Mouse (Mus musculus): ENCODE data around the gene Slc9a3r1. TPM values are rescaled to one million over a fixed set of nuclear protein-coding genes. Genes with fewer than 3 reads are reported as not detected.

Slc9a3r1 gene
- polyA plus RNA-seq, 1 experiment from 2014 or later = 101 TPM

DNA sequence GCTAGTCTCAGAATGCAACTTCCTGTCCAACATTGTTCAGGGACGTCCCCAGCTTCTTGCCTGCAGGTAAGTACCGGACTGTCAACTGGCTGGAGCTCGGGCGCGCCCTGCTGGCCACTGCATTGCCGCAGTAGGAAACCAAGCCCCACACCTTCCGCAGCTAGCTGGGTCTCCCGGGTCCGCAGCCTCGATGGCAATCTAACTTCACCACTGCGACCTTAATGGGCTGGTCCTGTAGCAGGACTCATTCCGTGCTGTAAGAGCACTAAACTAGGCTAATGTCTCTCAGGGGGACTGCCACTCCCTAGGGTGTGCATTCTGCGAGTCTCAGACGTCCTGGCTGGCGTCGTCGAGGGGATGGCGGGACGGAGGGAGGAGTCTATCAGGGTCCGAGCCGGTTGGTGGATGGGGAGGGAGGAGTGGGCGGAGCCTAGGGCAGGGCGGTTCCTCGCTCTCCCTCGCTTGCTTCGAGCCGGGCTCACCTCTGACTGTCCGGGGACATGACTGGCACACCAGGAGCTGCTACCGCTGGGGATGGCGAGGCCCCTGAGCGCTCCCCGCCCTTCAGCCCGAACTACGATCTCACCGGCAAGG is 9.3 kb upstream of the Slc9a3r1 start:
- Histone ChIP-seq H3K4me2 (ENCODE audit: low read depth, low read length) (peak overlapping the region; percentile 64), H3K9ac (replicated peaks) (peak overlapping the region; percentile 13; the same call in 1 of the 2 replicates), H3K36me3 (replicated peaks; ENCODE audit: insufficient read depth, low read length) (no peaks in the 10 kb centered on the region), H3K4me3 (ENCODE audit: low read depth, low read length) (peak overlapping the region; percentile 38), H3K9me3 (ENCODE audit: low read length) (no peaks in the 10 kb centered on the region; the same call in 1 of the 2 replicates), H3K4me1 (ENCODE audit: insufficient read depth) (peaks cover 34% of the 10 kb centered on the region), H3K27me3 (ENCODE audit: insufficient read depth, low read length) (peaks cover 16% of the 10 kb centered on the region; the same call in 1 of the 2 replicates), H3K27ac (ENCODE audit: low read depth) (no peak overlapping the region)
- DNase-seq = peak; percentile 88
- under 1% methylated on average over 35 of the region's 35 CpGs for WGBS (ENCODE audit: insufficient replicate concordance)
- ATAC-seq = peak; percentile 77
- TF ChIP-seq CTCF (IDR thresholded peaks at IDR 0.05; ENCODE audit: low read depth) = peak; percentile 95
- no peak for TF ChIP-seq EP300 (IDR thresholded peaks at IDR 0.05; ENCODE audit: low read depth)

DNA sequence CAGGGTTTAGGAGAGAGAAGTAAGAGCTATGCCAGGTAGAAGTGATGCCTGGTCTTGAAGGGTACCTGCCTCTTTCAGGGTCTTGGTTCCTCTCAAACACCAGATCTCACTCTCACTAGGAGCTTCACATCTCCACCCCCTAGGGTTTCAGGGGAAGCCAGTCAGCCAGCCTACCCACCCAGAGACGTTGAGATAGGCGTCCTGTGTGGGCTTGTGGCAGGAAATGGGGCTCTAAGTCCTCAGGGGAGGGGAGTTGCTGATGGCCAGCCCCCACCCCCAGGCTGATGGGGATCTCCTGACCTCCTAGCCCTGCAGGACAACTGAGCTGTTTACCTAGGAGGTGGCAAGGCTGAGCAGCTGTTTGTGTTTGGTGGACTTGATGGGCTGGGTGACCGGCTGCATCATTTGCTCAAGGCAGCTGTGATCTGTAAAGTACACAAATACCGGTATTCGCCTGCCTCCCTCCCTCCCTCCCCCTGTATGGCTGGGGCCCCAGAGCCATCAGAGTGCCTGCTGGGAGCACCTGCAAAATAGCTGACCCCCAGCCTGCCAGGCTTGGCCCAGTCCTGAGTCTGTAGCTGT is 8.0 kb upstream of the Slc9a3r1 start:
- WGBS (ENCODE audit: insufficient replicate concordance) = 7% methylated on average over 5 of the region's 5 CpGs
- peak overlapping the region; percentile 64 for H3K4me2 ChIP-seq (ENCODE audit: low read depth, low read length)
- DNase-seq (no peak), ATAC-seq (no peak)
- peaks cover 35% of the 10 kb centered on the region for H3K4me1 ChIP-seq (ENCODE audit: insufficient read depth)
- no peaks in the 10 kb centered on the region for H3K36me3 ChIP-seq (replicated peaks; ENCODE audit: insufficient read depth, low read length)
- no peak overlapping the region for H3K27ac ChIP-seq (ENCODE audit: low read depth)
- no peak for TF ChIP-seq CTCF (IDR thresholded peaks at IDR 0.05; ENCODE audit: low read depth)
- no peak for TF ChIP-seq EP300 (IDR thresholded peaks at IDR 0.05; ENCODE audit: low read depth)
- peak overlapping the region; percentile 9; the same call in 1 of the 2 replicates for H3K9ac ChIP-seq (replicated peaks)
- no peak overlapping the region for H3K4me3 ChIP-seq (ENCODE audit: low read depth, low read length)
- H3K9me3 ChIP-seq (ENCODE audit: low read length) = no peaks in the 10 kb centered on the region
- peaks cover 16% of the 10 kb centered on the region; the same call in 1 of the 2 replicates for H3K27me3 ChIP-seq (ENCODE audit: insufficient read depth, low read length)

DNA sequence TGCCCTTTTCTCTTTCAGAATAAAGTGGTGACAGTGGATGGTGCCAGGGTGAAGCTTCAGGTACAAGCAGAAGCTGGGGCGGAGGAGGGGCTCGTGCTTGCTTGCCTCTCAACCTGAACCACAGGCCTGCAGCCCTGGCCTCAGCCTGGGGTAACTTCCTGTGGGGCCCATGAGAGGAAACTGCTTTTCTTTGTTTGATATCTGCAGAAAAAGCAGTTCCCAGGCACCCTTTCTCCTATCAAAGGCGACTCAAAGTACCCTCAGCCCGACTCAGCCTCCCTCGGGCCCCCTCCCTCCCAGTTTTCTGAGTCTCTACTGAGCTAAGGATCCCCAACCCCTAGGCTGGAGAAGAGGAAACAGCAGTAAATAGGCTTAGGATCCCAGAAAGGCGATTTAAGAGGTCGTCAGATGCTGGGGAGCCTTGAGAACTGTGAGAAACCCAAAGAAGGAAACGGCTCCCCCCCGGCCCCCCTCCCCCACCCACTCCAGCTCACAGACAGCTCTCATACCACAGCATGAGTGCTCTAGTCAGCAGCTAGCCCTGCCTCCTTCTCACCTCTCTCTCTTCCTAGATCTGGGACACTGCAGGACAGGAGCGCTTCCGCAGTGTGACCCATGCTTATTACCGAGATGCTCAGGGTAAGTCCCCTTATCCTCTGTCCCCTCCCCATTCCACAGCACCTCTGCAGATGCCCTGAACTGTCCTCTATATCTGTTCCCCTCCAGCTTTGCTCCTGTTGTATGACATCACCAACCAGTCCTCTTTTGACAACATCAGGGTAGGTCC is 5.0 kb upstream of the Slc9a3r1 start:
- Histone ChIP-seq H3K27me3 (ENCODE audit: insufficient read depth, low read length) (peaks cover 16% of the 10 kb centered on the region; the same call in 1 of the 2 replicates), H3K4me3 (ENCODE audit: low read depth, low read length) (no peak overlapping the region), H3K36me3 (replicated peaks; ENCODE audit: insufficient read depth, low read length) (no peaks in the 10 kb centered on the region), H3K27ac (ENCODE audit: low read depth) (peak overlapping the region; percentile 91), H3K4me1 (ENCODE audit: insufficient read depth) (peaks cover 51% of the 10 kb centered on the region), H3K9me3 (ENCODE audit: low read length) (no peaks in the 10 kb centered on the region), H3K9ac (replicated peaks) (no peak overlapping the region; the same call in 1 of the 2 replicates), H3K4me2 (ENCODE audit: low read depth, low read length) (peak overlapping the region; percentile 45; the same call in 1 of the 2 replicates)
- WGBS (ENCODE audit: insufficient replicate concordance) = 12% methylated on average over 12 of the region's 12 CpGs
- ATAC-seq = no peak
- TF ChIP-seq CTCF (IDR thresholded peaks at IDR 0.05; ENCODE audit: low read depth) (no peak), EP300 (IDR thresholded peaks at IDR 0.05; ENCODE audit: low read depth) (no peak)
- peak; percentile 54 for DNase-seq

DNA sequence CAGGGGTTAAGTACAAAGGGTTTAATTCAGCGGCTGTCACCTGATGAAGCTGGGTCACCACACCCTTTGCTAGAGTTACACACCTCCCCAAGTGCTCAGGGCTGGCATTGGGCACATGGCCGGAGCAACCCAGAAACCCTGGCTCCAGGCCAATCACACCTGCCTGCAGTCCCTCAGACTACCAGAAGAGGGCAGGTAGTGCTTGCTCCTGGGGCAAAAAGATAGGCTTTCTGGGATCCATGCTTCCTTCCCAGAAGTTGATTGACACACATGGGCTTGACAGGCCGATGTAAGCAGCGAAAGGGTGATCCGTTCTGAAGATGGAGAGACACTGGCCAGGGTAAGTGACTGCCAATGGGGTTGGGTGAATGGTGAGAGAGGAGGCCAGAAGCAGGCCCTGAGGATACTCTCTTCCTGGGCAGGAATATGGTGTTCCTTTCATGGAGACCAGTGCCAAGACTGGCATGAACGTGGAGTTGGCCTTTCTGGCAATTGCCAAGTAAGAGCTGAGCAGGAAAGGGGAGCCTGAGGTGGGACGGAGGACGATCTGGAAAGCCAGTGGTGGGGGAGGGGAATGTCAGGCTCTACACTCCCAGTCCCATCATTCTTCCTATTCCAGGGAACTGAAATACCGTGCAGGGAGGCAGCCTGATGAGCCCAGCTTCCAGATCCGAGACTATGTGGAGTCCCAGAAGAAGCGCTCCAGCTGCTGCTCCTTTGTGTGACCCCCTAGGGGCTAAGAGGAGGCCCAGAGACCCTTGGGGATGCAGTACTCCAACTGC is 2.9 kb upstream of the Slc9a3r1 start:
- WGBS (ENCODE audit: insufficient replicate concordance) = 55% methylated on average over 11 of the region's 11 CpGs
- peaks cover 44% of the 10 kb centered on the region for H3K4me1 ChIP-seq (ENCODE audit: insufficient read depth)
- TF ChIP-seq CTCF (IDR thresholded peaks at IDR 0.05; ENCODE audit: low read depth) = peak; percentile 93
- TF ChIP-seq EP300 (IDR thresholded peaks at IDR 0.05; ENCODE audit: low read depth) = no peak

DNA sequence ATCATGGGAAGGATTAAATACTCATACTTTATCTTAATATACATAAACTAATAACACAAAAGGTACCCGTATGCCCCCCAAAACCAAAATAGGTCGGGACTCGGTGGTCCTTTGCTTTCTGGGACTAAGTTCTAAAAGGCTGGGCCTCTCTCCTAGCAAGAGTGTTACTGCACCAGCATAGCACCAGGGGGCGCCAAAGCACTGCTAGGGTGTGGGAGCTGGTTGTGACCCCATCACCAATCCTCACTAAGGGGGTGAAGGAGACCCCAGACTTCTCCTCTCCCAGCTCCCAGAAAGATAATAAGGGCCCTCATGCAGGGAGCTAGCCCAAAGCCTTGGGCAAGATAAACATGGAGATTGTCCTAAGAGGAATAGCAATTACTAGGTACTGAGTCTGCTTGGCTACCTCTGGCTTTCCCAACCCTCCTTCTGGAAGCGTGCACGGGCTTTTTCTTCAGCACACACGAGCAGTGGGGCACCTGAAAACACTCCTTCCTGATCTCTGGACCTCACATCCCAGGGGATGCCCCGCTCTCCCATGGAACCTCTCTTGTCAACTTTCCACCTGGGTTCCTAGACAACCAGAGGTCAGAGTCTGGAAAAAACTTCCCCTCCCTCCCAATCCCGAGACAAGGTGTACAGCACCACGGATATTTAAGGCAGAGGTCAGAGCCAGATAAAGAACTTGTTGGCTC is 2.1 kb upstream of the Slc9a3r1 start:
- Histone ChIP-seq H3K4me1 (ENCODE audit: insufficient read depth) (peaks cover 50% of the 10 kb centered on the region), H3K9me3 (ENCODE audit: low read length) (no peaks in the 10 kb centered on the region), H3K27me3 (ENCODE audit: insufficient read depth, low read length) (no peaks in the 10 kb centered on the region), H3K4me3 (ENCODE audit: low read depth, low read length) (no peak overlapping the region), H3K36me3 (replicated peaks; ENCODE audit: insufficient read depth, low read length) (no peaks in the 10 kb centered on the region), H3K27ac (ENCODE audit: low read depth) (peak overlapping the region; percentile 71), H3K9ac (replicated peaks) (no peak overlapping the region; the same call in 1 of the 2 replicates), H3K4me2 (ENCODE audit: low read depth, low read length) (peak overlapping the region; percentile 95)
- DNase-seq (peak; percentile 90), ATAC-seq (no peak)
- TF ChIP-seq EP300 (IDR thresholded peaks at IDR 0.05; ENCODE audit: low read depth) (no peak), CTCF (IDR thresholded peaks at IDR 0.05; ENCODE audit: low read depth) (peak; percentile 93)
- 18% methylated on average over 10 of the region's 10 CpGs for WGBS (ENCODE audit: insufficient replicate concordance)

More for the DNA sequence above, 2.9 kb upstream of the Slc9a3r1 start:
- Histone ChIP-seq H3K9me3 (ENCODE audit: low read length) (no peaks in the 10 kb centered on the region), H3K9ac (replicated peaks) (no peak overlapping the region), H3K27ac (ENCODE audit: low read depth) (no peak overlapping the region), H3K27me3 (ENCODE audit: insufficient read depth, low read length) (peaks cover 2% of the 10 kb centered on the region; the same call in 1 of the 2 replicates), H3K36me3 (replicated peaks; ENCODE audit: insufficient read depth, low read length) (no peaks in the 10 kb centered on the region), H3K4me2 (ENCODE audit: low read depth, low read length) (no peak overlapping the region), H3K4me3 (ENCODE audit: low read depth, low read length) (no peak overlapping the region)
- ATAC-seq (no peak), DNase-seq (peak; percentile 89)

All from liver, postnatal 0 days (tissue).